ENCODE assay signal across 29 mouse cellular contexts in the genomic region with DNA sequence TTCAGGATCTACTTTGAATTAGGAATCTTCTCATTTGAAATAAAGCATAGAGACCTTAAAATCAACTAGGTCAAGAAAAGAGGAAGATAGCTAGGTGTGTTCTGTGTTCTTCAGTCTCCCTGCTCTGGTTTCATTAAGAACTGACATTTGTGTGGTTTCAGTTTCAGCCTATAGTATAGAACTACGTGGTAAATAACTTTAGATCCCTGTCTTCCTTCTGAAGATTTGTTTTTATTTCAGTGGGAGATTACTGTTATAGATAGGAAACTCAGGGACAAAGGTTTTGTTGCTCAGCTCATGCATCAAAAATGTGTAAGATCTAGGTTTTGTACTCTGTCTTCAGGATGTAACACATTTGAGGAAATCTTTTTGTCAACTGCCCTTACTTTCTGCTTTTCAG. TPM values are rescaled to one million over a fixed set of nuclear protein-coding genes. Genes with fewer than 3 reads are reported as not detected.
DNase-seq lines count a peak whose midpoint lies in the region; ATAC-seq and TF ChIP-seq lines count a peak whose summit lies in the region.
"Had no signal": no experiment of that assay in that cellular context is flagged by ENCODE, and none has a peak within 500 bp of the region (broad histone marks: within the 10 kb centered on the region; RNA-seq: fewer than 3 reads in every experiment).

No protein-coding gene starts in this region.

- TF ChIP-seq EP300 in liver, postnatal 0 days (IDR thresholded peaks at IDR 0.05; ENCODE audit: low read depth), result no peak
- no peak for TF ChIP-seq EP300 in MEL (IDR thresholded peaks at IDR 0.05; ENCODE audit: low read depth in 1 of 2, low read length in 2 of 2)

- no peak for TF ChIP-seq CTCF in liver, postnatal 0 days (IDR thresholded peaks at IDR 0.05; ENCODE audit: low read depth)
- TF ChIP-seq CTCF in MEL (IDR thresholded peaks at IDR 0.05 in 2 of 3, conservative IDR thresholded peaks at IDR 0.05 in 1 of 3; ENCODE audit: control insufficient read depth in 1 of 3, insufficient read depth in 1 of 3, low read depth in 2 of 3, low read length in 3 of 3, poor library complexity in 1 of 3, severe bottlenecking in 1 of 3), result no peak

- peak overlapping the region; percentile 55 for H3K4me2 ChIP-seq in liver, postnatal 0 days (ENCODE audit: low read depth, low read length)
- H3K4me2 ChIP-seq in liver, embryonic 11.5 days, result no peak overlapping the region
- H3K4me2 ChIP-seq: embryonic facial prominence, embryonic 13.5 days; forebrain, embryonic 12.5 days; heart, embryonic 12.5 days; kidney, embryonic 15.5 days; limb, embryonic 15.5 days; liver, embryonic 15.5 days; midbrain, embryonic 12.5 days; neural tube, embryonic 12.5 days had no signal

- peak overlapping the region; percentile 2; the same call in 1 of the 2 replicates for H3K27ac ChIP-seq in liver, postnatal 0 days (ENCODE audit: low read depth)
- no peak overlapping the region for H3K27ac ChIP-seq in liver, embryonic 11.5 days (ENCODE audit: low read depth, low read length)
- no peak overlapping the region for H3K27ac ChIP-seq in MEL (ENCODE audit: control insufficient read depth, low read depth, low read length)
- H3K27ac ChIP-seq: embryonic facial prominence, embryonic 13.5 days; forebrain, embryonic 12.5 days; hindbrain, embryonic 10.5 days; kidney, embryonic 15.5 days; limb, embryonic 15.5 days; liver, embryonic 15.5 days; midbrain, embryonic 12.5 days; neural tube, embryonic 12.5 days had no signal

- no peak for TF ChIP-seq POLR2A in MEL (IDR thresholded peaks at IDR 0.05; ENCODE audit: control insufficient read depth in 1 of 2, insufficient read depth in 1 of 2, low read depth in 1 of 2, low read length in 2 of 2, poor library complexity in 1 of 2)

- H3K79me2 ChIP-seq in MEL (ENCODE audit: control insufficient read depth, insufficient read depth, low read length, poor library complexity), result no peaks in the 10 kb centered on the region

- no peaks in the 10 kb centered on the region for H3K27me3 ChIP-seq in liver, postnatal 0 days (ENCODE audit: insufficient read depth, low read length)
- H3K27me3 ChIP-seq in liver, embryonic 11.5 days (replicated peaks; ENCODE audit: control insufficient read depth, insufficient read depth, low read length), result no peaks in the 10 kb centered on the region
- H3K27me3 ChIP-seq in MEL (ENCODE audit: control insufficient read depth in 1 of 2, insufficient read depth in 2 of 2, low read length in 2 of 2), result no peaks in the 10 kb centered on the region
- H3K27me3 ChIP-seq: embryonic facial prominence, embryonic 13.5 days; forebrain, embryonic 12.5 days; heart, embryonic 12.5 days; kidney, embryonic 15.5 days; limb, embryonic 15.5 days; liver, embryonic 15.5 days; midbrain, embryonic 12.5 days; neural tube, embryonic 12.5 days had no signal

- DNase-seq in liver, postnatal 0 days, result no peak
- DNase-seq in liver, embryonic 11.5 days (ENCODE audit: low spot score), result no peak
- DNase-seq in MEL (ENCODE audit: low read depth, low spot score), result peak; percentile 27
- DNase-seq in T-cell, adult 2 months (ENCODE audit: low spot score), result no peak
- DNase-seq in ovary, adult 18-20 months (ENCODE audit: low spot score), result no peak
- no peak for DNase-seq in cerebellum, adult 11-12 months
- DNase-seq: adrenal gland, adult 2 months; B cell, adult 2 months; cerebellum, adult 11 months; cerebellum, postnatal 10 days; heart, postnatal 10 days; kidney, postnatal 4 days; layer of hippocampus, adult 9-11 months; thymus, adult 18-20 months; thymus, postnatal 36 days had no signal

- H3K9me3 ChIP-seq in liver, postnatal 0 days (ENCODE audit: low read length), result no peaks in the 10 kb centered on the region
- H3K9me3 ChIP-seq in liver, embryonic 11.5 days (ENCODE audit: control insufficient read depth, low read length), result no peaks in the 10 kb centered on the region
- H3K9me3 ChIP-seq in MEL (replicated peaks; ENCODE audit: insufficient read depth, low read length), result no peaks in the 10 kb centered on the region
- H3K9me3 ChIP-seq: embryonic facial prominence, embryonic 13.5 days; forebrain, embryonic 12.5 days; heart, embryonic 12.5 days; hindbrain, embryonic 10.5 days; kidney, embryonic 15.5 days; limb, embryonic 15.5 days; liver, embryonic 15.5 days; midbrain, embryonic 12.5 days; neural tube, embryonic 12.5 days had no signal

- WGBS in liver, postnatal 0 days (ENCODE audit: insufficient replicate concordance), result 38% methylated on average over 1 of the region's 1 CpGs
- 52% methylated on average over 1 of the region's 1 CpGs for WGBS in liver, embryonic 11.5 days

- no peak overlapping the region for H3K4me3 ChIP-seq in liver, postnatal 0 days (ENCODE audit: low read depth, low read length)
- H3K4me3 ChIP-seq in liver, embryonic 11.5 days (ENCODE audit: low read depth, low read length), result no peak overlapping the region
- H3K4me3 ChIP-seq in MEL (ENCODE audit: control insufficient read depth in 1 of 2, insufficient read depth in 1 of 2, low read depth in 2 of 2, low read length in 2 of 2), result no peak overlapping the region
- H3K4me3 ChIP-seq: embryonic facial prominence, embryonic 13.5 days; erythroblast, embryonic 14.5 days; forebrain, embryonic 12.5 days; heart, embryonic 12.5 days; hindbrain, embryonic 10.5 days; kidney, embryonic 15.5 days; limb, embryonic 15.5 days; liver, embryonic 15.5 days; midbrain, embryonic 12.5 days; neural tube, embryonic 12.5 days had no signal

- no peak overlapping the region for H3K9ac ChIP-seq in liver, postnatal 0 days (replicated peaks)
- no peak overlapping the region for H3K9ac ChIP-seq in liver, embryonic 11.5 days (ENCODE audit: low read depth, low read length)
- H3K9ac ChIP-seq in MEL (ENCODE audit: control insufficient read depth, low read depth, low read length, poor library complexity, severe bottlenecking), result no peak overlapping the region
- H3K9ac ChIP-seq: embryonic facial prominence, embryonic 13.5 days; forebrain, embryonic 12.5 days; heart, embryonic 12.5 days; kidney, embryonic 15.5 days; limb, embryonic 15.5 days; liver, embryonic 15.5 days; midbrain, embryonic 12.5 days; neural tube, embryonic 12.5 days had no signal

- no peak for TF ChIP-seq RAD21 in MEL (IDR thresholded peaks at IDR 0.05; ENCODE audit: low read depth, low read length)

- H3K4me1 ChIP-seq in liver, postnatal 0 days (ENCODE audit: insufficient read depth), result peaks cover 4% of the 10 kb centered on the region; the same call in 1 of the 2 replicates
- no peaks in the 10 kb centered on the region for H3K4me1 ChIP-seq in liver, embryonic 11.5 days (replicated peaks; ENCODE audit: control insufficient read depth, insufficient read depth, low read length)
- peaks cover 0 to 11% of the 10 kb centered on the region in 2 experiments; a peak in 2 of 4 replicates for H3K4me1 ChIP-seq in MEL (ENCODE audit: control insufficient read depth in 1 of 2, insufficient read depth in 2 of 2, low read length in 2 of 2)
- H3K4me1 ChIP-seq: embryonic facial prominence, embryonic 13.5 days; forebrain, embryonic 12.5 days; heart, embryonic 12.5 days; hindbrain, embryonic 10.5 days; limb, embryonic 15.5 days; midbrain, embryonic 12.5 days; neural tube, embryonic 12.5 days had no signal

- no peaks in the 10 kb centered on the region; the same call in 1 of the 2 replicates for H3K36me3 ChIP-seq in liver, postnatal 0 days (replicated peaks; ENCODE audit: insufficient read depth, low read length)
- H3K36me3 ChIP-seq in liver, embryonic 11.5 days (ENCODE audit: control insufficient read depth, insufficient read depth, low read length), result peaks cover 3% of the 10 kb centered on the region
- H3K36me3 ChIP-seq in MEL (ENCODE audit: control insufficient read depth in 1 of 2, insufficient read depth in 2 of 2, low read length in 2 of 2), result peaks cover 15 to 17% of the 10 kb centered on the region in 2 experiments

- ATAC-seq in liver, postnatal 0 days, result no peak
- no peak for ATAC-seq in liver, embryonic 11.5 days (replicated peaks; ENCODE audit: low FRiP score)
- ATAC-seq in megakaryocyte progenitor cell, adult 5-6 weeks (replicated peaks; ENCODE audit: poor library complexity), result peak; percentile 46; the same call in 1 of the 2 replicates
- ATAC-seq: hindbrain, embryonic 16.5 days; intestine, postnatal 0 days; lung, postnatal 0 days had no signal

TF ChIP-seq in MEL, 35 proteins besides CTCF, POLR2A, EP300 and RAD21:
- TF ChIP-seq UBTF (IDR thresholded peaks at IDR 0.05; ENCODE audit: borderline replicate concordance, insufficient read depth, low read depth, low read length), result no peak
- TF ChIP-seq TBP (IDR thresholded peaks at IDR 0.05; ENCODE audit: low read depth, low read length), result no peak
- TF ChIP-seq MXI1 (IDR thresholded peaks at IDR 0.05; ENCODE audit: low read depth, low read length), result no peak
- TF ChIP-seq ETS1 (IDR thresholded peaks at IDR 0.05; ENCODE audit: low read depth, low read length), result no peak
- TF ChIP-seq POLR2AphosphoS2 (IDR thresholded peaks at IDR 0.05; ENCODE audit: low read length), result no peak
- no peak for TF ChIP-seq SMC3 (IDR thresholded peaks at IDR 0.05; ENCODE audit: low read depth, low read length)
- no peak for TF ChIP-seq MAFK (IDR thresholded peaks at IDR 0.05; ENCODE audit: borderline replicate concordance, low read depth, low read length)
- TF ChIP-seq BHLHE40 (IDR thresholded peaks at IDR 0.05; ENCODE audit: borderline replicate concordance, low read depth, low read length), result no peak
- no peak for TF ChIP-seq GATA1 (IDR thresholded peaks at IDR 0.05; ENCODE audit: low read depth, low read length)
- TF ChIP-seq SIN3A (IDR thresholded peaks at IDR 0.05; ENCODE audit: low read length), result no peak
- no peak for TF ChIP-seq ELF1 (IDR thresholded peaks at IDR 0.05; ENCODE audit: low read depth, low read length)
TF ChIP-seq in MEL: peak in this region for 0.

RNA-seq across cellular contexts. Expression of gene Nudt6, which starts 56.5 kb away (rescaled TPM):
- 11.2 and 11.4 TPM in 2 replicates for polyA plus RNA-seq in liver, postnatal 0 days (2015; fragmentation: Nextera tagmentation; extraction: Ambion mirVana)
- 8.5 and 11.5 TPM in 2 replicates for polyA plus RNA-seq in liver, embryonic 11.5 days (2014; fragmentation: Nextera tagmentation; extraction: Ambion mirVana)
- total RNA-seq in MEL (2012; rRNA removed), result 4.0 and 6.0 TPM in 2 replicates
- 1 to 10 TPM in 1 of 2 experiments, not detected in 1; 9.1 TPM for polyA plus RNA-seq in MEL (2012; ENCODE audit: insufficient read depth in 1 of 2, insufficient read length in 2 of 2, low read depth in 1 of 2, low replicate concordance in 2 of 2, missing spikeins in 1 of 2)
- total RNA-seq in megakaryocyte progenitor cell, adult 5-6 weeks (2015), result 14.4 and 18.0 TPM in 2 replicates
- total RNA-seq in megakaryocyte progenitor cell, adult 5-6 weeks (2017), result 9.1 and 19.9 TPM in 2 replicates

RNA-seq across cellular contexts. Expression of gene Spata5, which starts 56.8 kb away (rescaled TPM):
- 10.1 and 13.8 TPM in 2 replicates for polyA plus RNA-seq in liver, postnatal 0 days (2015; fragmentation: Nextera tagmentation; extraction: Ambion mirVana)
- 41.2 and 52.8 TPM in 2 replicates for polyA plus RNA-seq in liver, embryonic 11.5 days (2014; fragmentation: Nextera tagmentation; extraction: Ambion mirVana)
- total RNA-seq in MEL (2012; rRNA removed), result 67.6 and 73.2 TPM in 2 replicates
- polyA plus RNA-seq in MEL (2012; ENCODE audit: insufficient read depth in 1 of 2, insufficient read length in 2 of 2, low read depth in 1 of 2, low replicate concordance in 2 of 2, missing spikeins in 1 of 2), result 10 to 100 TPM in 1 of 2 experiments, not detected in 1; 33.5 TPM
- total RNA-seq in megakaryocyte progenitor cell, adult 5-6 weeks (2015), result 68.9 and 78.2 TPM in 2 replicates
- 126 and 148 TPM in 2 replicates for total RNA-seq in megakaryocyte progenitor cell, adult 5-6 weeks (2017)
